Mouse (Mus musculus) gastrocnemius, adult 8-10 months (tissue): ENCODE measurements around the gene Slc1a5. TPM values are rescaled to one million over a fixed set of nuclear protein-coding genes. Genes with fewer than 3 reads are reported as not detected.
A peak's percentile ranks its signal among the peaks of the same experiment; 100 is the strongest.

ENCODE experiments used
- DNase-seq, 2 experiments: peaks; one replicate each; pipeline ENCODE4 v3.0.0; 2022; ENCODE audit warnings: low spot score in 2 of 2
- total RNA-seq, 4 experiments: library from RNA; stranded (reverse); gene quantifications; 2 replicates each; pipeline ENCODE4 v1.2.4; 2022

Gene Slc1a5
- total RNA-seq, 4 experiments from 2014 or later, result 8.7 to 30.2 (median 14.9) TPM

DNA sequence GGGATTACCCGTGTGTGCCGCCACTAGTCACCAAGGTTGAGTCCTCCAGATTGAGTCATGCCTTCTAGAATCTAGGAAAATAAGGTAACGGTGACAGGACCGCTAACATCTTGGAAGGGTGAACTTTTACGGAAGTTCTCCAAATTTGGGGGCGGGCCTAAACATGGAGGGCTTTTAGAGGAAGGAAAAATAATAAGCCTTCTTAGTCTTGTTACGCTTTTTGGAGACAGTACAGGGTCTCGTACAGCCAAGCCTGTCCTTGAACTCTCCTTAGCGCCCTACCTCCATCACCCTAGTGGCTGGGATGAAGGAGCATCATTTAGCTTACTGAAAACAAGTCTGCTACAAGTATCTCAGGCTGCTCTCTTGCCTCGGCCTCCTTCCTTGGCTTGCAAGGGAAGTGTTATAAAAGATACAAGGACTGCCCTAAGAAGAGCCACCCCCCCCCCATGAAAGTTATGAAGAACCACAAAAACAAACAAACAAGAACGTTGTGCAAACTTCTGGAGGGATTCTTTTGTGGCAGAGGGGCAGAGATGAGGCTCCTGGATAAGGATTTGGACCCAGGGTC is 1.5 kb downstream of the Slc1a5 start:
- no peak for DNase-seq

DNA sequence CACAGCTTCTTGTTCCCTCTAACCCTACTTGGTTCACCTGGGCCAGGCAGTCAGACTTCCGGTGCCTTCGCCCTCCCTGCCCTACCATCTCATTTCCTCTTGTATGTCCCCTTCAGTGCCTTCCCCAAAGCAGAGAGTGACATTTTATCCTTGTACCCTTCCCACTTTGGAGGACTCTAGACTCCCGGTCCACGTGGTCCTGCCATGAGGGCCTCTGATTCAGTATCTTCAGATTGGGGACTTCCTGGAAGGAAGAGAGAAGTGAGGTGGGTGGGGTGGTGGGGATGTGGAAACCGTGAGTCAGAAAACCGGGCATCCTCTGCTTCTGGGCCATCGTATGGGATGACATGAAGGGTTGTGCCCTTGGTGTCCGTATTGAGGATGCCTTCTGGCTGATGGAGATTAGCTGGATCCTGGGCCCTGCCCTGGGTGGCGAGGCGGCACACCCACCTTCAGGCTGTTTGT is 2.1 kb downstream of the Slc1a5 start:
- no peak for DNase-seq

DNA sequence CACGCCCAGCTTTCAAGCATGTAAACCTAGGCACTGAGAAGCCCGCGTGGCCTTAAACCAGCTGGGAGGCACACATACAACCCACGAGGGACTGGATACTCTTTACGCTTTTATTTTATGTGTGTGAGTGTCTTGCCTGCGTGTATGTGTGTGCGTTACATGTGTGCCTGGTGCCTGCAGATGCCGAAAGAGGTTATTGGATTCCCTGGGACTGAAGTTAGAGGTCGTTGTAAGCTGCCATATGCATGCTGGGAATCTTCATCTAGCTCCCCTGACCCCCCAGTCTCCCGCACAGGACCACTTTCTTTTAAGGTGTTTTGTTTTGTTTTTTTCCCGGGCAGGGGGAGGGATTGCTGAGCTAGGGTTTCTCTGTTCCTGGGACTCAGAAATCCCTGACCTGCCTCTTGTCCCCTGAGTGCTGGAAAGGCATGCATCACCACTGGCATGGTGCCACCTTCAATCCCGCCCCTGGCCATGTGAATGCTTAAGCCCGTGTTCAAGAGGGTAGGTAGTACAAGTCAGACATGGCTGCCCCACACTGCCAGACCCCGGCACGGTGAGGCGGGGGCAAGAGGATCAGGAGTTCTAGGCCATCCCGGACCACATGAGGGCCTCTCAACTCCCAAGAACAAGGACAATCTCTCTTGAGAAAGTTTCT is 2.7 kb downstream of the Slc1a5 start:
- DNase-seq, result peak; percentile 37 to 58

DNA sequence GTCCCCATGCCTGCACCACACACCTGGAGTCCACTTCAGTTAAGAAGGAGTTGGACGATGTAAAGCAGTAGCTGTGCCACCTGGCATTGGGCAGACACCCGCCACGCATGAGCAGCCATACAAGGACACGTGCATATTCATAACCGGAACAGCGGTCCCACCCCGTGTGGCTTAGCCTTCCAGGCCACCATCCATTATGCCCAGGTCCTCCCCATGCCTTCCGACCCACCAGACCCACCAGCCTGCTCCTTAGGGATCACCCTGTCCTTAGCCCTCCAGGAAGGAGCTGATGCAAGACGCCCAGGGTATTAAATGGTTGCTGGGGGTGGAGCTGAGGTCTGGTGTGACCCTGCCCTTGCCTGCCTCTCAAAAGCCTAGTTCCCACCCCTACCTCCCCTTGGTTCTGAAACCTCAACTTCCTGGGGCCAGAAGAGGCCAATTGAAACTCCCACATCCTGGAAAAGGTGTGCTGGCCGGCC is 3.4 kb downstream of the Slc1a5 start:
- DNase-seq, result no peak

DNA sequence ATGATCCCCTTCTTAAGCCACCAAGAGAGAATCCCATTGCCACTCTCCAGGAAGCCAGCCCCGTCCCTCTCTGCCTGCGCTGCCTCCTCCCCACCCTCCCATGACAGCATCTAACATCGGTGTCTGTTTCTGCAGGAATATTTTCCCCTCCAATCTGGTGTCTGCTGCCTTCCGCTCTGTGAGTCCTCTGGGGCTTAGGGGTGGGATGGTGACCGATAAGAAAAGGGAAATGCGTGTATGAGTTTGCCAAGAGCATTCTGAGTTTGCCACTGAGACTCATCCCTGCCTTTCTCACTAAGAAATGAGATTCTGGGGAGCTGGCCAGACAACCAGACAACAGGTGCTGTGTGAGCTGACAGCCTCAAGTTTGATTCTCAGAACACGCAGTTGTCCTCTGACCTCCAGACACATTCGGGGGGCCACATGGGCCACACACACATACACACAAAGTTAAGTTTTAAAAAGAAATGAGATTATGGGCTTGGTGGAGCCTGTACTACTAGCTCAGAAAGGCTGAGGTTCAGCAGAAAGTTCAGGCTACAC is 4.5 kb downstream of the Slc1a5 start:
- DNase-seq, result no peak

DNA sequence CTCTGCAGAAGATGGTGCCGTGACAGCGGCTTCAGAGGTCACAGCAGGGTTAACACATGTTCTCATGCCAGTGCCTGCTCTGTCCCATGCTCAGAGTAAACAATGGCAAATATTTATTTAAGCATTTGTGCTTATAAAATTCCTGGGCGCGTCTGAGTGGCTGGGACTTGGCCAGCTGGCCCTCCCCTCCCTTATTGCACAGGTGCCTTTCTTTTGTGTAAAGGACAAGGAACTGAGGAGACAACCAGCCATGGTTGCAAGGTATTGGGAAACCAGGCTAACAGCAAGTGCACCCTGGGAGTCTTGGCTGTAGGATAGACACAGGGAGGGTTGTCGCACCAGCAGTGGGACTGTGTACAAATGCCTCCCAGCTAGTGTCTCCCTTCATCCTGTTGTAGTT is 11.2 kb downstream of the Slc1a5 start:
- no peak for DNase-seq

DNA sequence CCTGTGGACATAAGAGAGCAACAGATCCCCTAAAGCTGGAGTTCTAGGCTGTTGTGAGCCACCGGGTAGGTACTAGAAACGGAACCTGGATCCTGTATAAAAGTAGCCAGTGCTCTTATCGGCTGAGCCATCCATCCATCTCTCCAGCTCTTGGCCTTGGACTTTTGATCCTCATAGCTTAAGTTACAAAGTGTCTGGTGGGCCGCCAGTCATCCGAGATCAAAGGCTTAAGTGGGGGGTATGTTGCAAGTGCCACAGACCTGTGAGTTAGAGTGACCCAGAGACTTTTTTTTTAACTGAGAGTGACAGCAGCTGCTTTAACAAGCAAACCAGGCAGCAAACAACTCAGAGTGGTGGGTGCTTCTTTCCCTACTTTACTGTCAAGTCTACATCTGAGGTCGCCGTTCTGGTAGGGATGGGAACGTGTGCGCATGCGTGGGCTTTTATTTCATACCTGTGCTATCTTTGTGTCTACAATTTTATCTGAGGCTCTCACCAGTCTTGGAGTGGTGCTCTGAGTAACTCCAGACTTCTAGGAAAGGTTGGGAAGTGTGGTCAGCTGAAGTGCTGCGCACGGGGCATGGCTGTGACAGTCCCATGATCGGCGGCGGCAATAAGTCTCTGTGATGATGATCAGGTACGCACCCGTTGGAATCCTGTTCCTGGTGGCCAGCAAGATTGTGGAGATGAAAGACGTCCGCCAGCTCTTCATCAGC is 12.0 kb downstream of the Slc1a5 start:
- no peak for DNase-seq

DNA sequence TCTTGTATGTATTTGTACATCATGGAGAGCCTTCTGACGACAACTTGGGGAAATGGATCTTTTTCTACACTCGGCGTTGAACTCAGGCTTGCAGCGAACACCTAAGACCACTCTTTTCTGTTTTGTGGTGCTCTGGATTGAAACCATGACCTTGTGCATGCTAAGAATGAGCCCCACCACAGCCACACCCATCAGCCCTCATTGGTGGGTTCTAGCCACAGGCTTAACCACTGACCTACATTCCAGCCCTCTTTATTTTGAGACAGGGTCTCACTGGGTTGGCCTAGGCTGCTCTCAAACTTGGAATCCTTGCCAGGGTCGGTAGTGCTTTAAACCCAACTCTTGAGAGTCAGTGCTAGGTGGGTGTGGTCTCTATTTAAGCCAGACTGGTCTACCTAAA is 13.7 kb downstream of the Slc1a5 start:
- no peak for DNase-seq

DNA sequence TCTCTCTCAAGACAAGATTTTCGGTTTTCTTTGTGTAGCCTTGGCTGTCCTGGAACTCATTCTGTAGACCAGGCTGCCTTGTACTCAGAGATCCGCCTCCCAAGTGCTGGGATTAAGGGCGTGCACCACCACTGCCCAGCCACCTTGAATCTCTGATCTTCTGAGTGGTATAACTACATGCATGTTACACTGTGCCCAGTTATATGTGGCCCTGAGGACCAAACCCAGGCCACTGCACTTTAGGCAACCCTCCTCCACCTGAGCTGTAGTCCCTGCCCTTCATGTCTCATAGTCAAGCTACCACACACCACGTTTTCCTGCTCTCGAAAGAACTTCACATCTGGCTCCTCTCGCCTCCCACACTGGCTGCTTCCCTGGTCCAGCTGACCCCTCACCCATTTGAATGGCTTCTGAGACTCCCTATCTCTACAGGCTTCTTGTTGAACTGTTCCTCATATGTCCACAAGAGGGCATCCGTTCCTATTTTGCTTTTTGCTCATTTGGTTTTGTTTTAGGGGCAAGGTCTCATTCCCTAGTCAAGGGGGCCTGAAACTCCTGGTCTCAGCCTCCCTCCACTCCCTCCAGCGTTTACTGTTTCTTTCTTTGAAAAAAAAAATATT is 23.4 kb downstream of the Slc1a5 start:
- no peak for DNase-seq

DNA sequence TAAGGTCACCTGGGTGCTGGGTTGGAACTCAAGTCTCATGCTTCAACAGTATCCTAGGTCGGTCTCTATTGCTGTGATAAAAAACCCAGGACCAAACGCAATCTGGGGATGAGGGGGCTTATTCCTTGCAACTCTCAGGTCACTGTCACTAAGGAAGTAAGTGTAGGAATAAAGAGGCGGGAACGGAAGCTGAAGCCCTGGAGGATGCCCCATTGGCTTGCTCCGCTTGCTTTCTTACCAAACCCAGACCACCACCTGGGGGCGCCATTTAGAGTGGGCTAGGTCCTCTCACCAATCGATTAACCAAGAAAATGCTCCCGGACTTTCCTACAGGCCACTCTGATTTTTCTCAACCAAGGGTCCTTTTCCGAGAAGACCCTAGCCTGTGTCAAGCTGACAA is 26.8 kb downstream of the Slc1a5 start:
- DNase-seq, result no peak

DNA sequence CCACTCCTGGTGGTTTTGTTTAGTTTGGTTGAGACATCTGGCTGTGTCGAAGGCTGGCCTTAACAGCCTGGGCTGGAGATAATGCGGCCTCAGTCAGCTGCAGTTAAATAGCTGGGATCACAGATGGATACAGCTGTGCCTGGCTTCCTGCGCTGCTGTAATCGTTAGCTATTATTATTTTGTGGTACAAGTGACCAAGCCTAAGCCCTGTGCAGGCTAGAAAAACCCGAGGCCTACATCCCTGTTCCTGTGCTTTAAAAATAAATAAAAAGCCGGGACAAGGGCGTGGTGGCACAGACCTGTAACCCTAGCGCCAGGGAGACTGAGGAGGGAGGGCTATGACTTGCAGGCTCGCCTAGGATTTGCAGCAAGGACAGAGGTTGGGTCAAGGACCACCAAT is 27.5 kb downstream of the Slc1a5 start:
- no peak for DNase-seq

DNA sequence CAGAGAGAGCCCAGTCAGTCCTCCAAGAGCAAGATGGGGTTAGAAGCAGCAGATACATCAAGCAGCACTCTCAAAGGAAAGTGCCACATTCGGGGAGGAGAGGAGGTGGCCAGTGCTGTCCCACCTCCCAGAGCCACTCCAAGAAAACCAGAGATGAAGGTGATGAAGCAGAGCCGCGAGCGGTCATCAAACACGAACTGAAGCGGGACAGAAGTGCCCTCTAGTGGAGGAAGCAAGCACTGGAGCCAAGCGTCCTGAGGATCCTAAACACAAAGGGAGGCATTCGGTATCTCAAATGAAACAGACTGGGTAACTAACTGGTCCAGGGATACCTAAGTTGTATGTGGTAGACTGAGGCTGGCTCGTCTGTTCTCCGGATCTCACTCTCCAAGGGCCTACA is 28.6 kb downstream of the Slc1a5 start:
- DNase-seq, result peak; percentile 35 to 37

DNA sequence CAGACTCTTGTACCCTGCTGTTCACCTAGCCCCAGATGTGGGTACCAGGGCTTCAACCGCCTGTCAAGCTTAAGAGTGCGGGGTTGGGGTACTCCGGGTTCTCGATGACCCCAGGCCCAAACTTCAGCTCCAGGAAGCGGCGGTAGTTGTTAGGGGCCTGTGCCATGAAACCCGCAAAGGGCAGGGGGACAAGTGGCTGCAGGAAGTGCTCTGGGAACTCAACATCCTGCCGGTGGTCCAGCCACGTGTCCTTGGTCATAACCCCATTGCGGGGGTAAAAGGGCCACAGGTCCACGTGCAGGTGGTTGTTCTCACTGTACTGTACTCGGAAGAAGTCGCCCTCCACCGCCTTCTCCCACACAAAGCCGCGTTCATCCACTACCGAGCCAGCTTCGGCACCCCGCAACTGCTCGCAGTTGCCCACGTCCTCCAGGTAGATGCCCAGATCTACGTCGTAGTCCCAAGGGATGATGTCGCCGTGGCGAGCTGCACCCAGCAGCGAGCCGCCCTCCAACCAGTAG is 29.3 kb downstream of the Slc1a5 start:
- no peak for DNase-seq

DNA sequence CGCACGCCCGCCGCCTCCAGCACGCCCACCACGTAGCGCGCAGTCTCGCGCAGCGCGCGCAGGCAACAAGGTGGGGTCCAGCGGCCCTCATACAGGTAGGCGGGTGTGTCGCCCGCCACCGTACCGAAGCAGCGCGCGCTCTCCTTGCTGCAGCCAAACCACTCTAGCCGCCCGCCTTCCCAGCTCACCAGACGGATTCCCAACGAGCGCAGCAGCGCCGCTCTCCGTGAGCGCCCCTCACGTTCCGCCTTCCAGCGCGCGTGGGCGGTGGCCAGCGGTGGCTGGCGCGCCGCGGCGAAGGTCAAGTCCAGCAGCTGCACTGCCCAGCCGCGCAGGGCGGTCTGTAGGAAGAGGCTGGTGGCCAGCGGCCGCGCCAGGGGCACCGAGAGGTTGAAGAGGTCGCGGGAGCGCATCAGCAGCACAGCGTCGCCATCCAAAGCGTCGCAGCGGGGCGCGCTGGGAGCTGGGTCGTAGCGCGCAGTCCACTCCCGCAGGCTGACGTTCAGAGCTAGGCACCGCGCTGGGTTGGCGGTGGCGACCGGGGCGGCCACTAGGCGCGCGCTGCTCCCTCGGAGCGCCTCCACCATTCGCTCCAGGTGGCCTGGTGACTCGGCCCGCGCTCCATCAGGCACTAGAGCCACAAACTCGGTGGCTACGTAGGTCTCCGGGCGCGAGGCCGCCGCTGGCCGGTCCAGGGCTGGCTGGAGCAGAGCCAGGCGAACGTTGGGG is 29.9 kb downstream of the Slc1a5 start:
- DNase-seq, result no peak

DNA sequence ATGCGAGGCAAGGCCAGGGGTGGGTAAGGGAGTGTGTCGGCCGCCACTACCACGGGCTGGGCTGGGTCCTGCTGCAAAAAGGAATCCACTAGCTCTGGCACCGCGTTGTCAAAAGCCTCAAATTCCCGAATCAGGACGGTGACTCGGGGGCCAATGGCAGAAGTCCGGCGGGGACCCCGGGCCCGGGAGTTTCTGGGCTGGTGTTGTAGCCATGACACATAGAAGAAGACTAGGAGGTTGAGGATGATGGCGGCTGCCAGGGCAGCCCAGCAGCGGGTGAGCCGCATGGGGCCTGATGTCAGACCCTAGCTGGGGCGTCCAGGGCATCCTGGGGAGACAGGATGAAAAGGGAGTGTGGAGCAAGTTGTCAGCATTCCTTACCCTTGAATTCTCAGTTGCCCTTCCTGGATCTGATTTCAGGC is 30.5 kb downstream of the Slc1a5 start:
- DNase-seq, result no peak

DNA sequence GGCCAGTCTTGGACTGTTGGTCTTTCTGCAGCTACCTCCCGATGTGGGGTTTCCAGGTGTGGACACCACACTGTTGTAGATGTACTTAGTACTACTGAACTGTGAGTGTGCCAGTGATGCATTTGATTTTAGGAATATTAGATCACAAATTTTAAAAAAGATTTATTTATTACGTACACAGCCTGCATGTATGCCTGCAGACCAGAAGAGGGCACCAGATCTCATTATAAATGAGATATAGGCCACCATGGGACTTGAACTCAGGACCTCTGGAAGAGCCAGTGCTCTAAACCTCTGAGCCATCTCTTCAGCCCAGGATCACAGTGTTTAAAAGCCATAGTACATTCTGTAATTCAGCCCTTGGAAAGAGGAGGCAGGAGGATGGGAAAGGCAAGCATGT is 31.4 kb downstream of the Slc1a5 start:
- DNase-seq, result no peak

DNA sequence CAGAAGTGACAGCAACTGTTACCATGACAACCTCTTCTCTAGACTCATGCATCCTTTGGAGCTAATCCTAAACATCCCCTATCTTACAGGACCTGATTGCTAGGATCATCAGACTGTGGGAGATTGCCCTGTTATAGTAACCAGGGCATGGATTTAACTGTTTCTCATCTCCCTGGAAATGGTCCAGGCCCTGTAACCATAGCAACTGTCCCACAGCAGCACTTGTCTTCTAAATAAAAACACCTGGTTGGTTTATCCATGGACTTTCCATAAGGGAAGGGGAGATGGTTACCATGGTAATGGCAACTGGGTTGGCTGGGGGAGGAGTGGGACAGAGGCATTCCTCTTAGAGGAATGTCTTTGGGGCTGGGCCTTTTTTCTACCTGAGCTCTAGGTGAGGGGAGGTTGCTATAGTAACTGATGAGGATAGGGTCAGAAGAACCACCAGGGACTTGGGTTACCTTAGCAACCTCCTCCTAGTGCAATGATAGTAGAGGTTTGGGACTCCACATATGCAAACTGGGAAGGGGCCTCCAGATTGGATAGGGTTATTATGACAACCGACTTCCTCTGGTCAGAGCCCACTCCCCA is 34.3 kb downstream of the Slc1a5 start, which contains the start of gene Strn4:
Gene Strn4 (plus strand): TSS at position 539 of the 591 bp plus-strand sequence.
- DNase-seq, result no peak

DNA sequence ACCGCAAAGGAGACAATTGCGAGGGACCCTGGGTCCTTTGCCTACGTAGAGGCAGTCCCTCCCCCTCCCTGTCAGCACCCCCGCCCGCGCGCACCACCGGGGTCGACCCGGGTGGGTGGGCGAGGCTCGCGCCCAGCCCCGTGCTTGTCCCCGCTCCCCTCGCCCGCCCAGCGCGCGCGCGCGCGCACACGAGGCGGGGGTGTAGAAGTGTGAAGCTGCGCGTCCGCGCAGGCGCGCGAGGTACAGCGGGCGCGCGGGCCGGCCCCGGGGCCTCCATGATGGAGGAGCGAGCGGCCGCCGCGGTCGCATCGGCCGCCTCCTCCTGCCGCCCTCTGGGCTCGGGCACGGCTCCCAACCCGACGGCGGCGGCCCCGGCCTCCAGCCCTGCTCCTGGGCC is 34.9 kb downstream of the Slc1a5 start:
- peak; percentile 55 to 70 for DNase-seq

DNA sequence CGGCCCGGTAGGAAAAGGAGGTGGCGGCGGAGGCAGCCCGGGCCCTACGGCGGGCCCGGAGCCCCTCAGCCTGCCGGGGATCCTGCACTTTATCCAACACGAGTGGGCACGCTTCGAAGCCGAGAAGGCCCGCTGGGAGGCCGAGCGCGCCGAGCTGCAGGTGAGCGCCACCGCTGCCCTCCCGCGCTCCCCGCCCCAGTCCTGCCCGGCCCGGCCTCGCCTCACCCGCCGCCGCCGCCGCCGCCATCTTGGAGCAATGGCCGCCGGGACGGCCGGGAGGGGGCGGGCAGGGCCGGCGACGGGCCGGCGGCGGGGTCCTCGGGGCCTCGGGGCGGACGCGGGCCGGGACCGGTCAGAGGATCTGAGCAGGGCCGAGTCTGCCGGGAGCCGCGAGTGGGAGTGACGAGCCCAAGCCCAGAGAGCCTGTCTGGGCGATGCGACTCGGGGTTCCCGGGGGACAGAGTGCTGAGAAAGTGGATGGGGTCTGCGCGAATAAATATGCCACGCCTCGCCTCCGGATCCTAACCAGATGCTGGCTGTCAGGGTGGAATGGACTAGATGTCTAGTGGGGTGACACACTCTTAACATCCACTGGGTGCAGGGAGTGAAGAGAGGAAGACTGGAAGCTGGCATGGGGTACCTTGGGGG is 35.5 kb downstream of the Slc1a5 start, which contains the start of gene Fkrp:
Gene Fkrp (minus strand): TSS at position 258 of the 648 bp plus-strand sequence.
- DNase-seq, result no peak

DNA sequence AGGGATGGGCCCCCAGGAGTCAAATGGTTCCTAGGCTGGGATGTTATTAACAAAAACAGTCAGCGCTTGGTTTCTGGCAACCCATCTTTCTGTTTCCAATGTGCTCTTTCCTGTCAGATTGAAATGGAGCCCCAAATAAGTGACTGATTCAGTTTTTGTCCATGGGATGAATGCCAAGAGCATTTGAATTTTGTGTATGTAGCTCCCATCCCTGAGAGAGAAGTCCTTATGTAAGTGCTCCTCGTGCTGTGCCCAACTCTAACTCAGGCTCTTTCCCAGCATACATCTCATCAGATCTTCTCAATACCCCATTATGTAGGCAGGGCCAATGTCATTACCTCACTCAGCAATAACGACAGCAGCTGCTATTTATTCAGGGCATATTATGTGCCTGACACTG is 36.6 kb downstream of the Slc1a5 start:
- DNase-seq, result no peak
